In the genomic region with DNA sequence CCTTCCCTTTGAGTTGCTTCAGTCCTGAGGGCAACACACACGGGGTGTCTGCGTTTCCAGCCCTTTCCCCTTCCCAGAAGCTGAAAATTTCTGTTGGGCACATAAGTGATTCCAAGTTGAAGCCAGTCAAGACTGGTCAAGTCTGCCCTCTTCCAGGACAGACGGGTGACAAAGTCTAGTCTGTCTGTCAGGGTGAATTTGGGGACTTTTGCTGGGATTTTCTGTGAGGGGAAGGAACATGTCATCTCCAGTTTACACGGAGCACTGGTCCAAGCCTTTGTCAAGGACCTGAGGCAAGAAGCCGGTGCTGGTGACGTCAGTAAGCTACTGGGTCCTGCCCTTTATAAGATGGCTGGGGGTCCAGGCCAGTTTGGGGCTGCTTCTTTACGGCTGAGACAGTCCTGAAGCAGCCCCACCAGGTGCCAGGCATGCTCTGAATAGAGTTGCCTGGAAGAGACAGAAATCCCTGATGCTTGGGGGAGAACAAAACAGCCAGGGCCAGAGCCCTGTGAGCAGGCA, we compare ENCODE assay signal across 17 mouse cellular contexts. TPM values are rescaled to one million over a fixed set of nuclear protein-coding genes. Genes with fewer than 3 reads are reported as not detected.
DNase-seq lines count a peak whose midpoint lies in the region; ATAC-seq lines count a peak whose summit lies in the region.
"Had no signal": no experiment of that assay in that cellular context is flagged by ENCODE, and none has a peak within 500 bp of the region (broad histone marks: within the 10 kb centered on the region; RNA-seq: fewer than 3 reads in every experiment).

No protein-coding gene starts in this region.

- no peak overlapping the region for H3K4me3 ChIP-seq in heart, embryonic 12.5 days
- no peak overlapping the region for H3K4me3 ChIP-seq in midbrain, embryonic 16.5 days (ENCODE audit: low read depth, low read length)
- H3K4me3 ChIP-seq: embryonic facial prominence, embryonic 12.5 days; forebrain, embryonic 13.5 days; lung, embryonic 15.5 days had no signal

- H3K27ac ChIP-seq in heart, embryonic 12.5 days (ENCODE audit: poor library complexity, severe bottlenecking): peak overlapping the region; percentile 55
- no peak overlapping the region for H3K27ac ChIP-seq in midbrain, embryonic 16.5 days (ENCODE audit: low read length)
- H3K27ac ChIP-seq: embryonic facial prominence, embryonic 12.5 days; forebrain, embryonic 13.5 days; lung, embryonic 15.5 days had no signal

- H3K9ac ChIP-seq in heart, embryonic 12.5 days: no peak overlapping the region; the same call in 1 of the 2 replicates
- H3K9ac ChIP-seq in midbrain, embryonic 16.5 days (ENCODE audit: low read depth, low read length): no peak overlapping the region
- H3K9ac ChIP-seq: embryonic facial prominence, embryonic 12.5 days; forebrain, embryonic 13.5 days; lung, embryonic 15.5 days had no signal

- 74% methylated on average over 7 of the region's 7 CpGs for WGBS in heart, embryonic 12.5 days
- 76% methylated on average over 7 of the region's 7 CpGs for WGBS in midbrain, embryonic 16.5 days

- peak overlapping the region; percentile 7; the same call in 1 of the 2 replicates for H3K4me2 ChIP-seq in heart, embryonic 12.5 days
- no peak overlapping the region for H3K4me2 ChIP-seq in midbrain, embryonic 16.5 days (ENCODE audit: low read length)
- H3K4me2 ChIP-seq: embryonic facial prominence, embryonic 12.5 days; forebrain, embryonic 13.5 days; lung, embryonic 15.5 days had no signal

- H3K36me3 ChIP-seq in heart, embryonic 12.5 days: no peaks in the 10 kb centered on the region
- no peaks in the 10 kb centered on the region for H3K36me3 ChIP-seq in midbrain, embryonic 16.5 days (ENCODE audit: control insufficient read depth, insufficient read depth, low read length)
- H3K36me3 ChIP-seq: embryonic facial prominence, embryonic 12.5 days; lung, embryonic 15.5 days had no signal

- H3K4me1 ChIP-seq in heart, embryonic 12.5 days (replicated peaks): peaks cover 8% of the 10 kb centered on the region; the same call in 1 of the 2 replicates
- H3K4me1 ChIP-seq in midbrain, embryonic 16.5 days (ENCODE audit: control insufficient read depth, insufficient read depth, low read length): no peaks in the 10 kb centered on the region
- H3K4me1 ChIP-seq: embryonic facial prominence, embryonic 12.5 days; forebrain, embryonic 13.5 days; lung, embryonic 15.5 days had no signal

- DNase-seq in heart, adult 8-10 months (ENCODE audit: low spot score): no peak
- DNase-seq in spleen, postnatal 10 days (ENCODE audit: low spot score in 2 of 2): peak; percentile 40 to 55
- no peak for DNase-seq in spleen, postnatal 14 days (ENCODE audit: low spot score in 2 of 2)
- peak; percentile 44 for DNase-seq in liver
- DNase-seq in layer of hippocampus, postnatal 36 days: no peak
- DNase-seq: cerebellum, adult 11-12 months; heart, postnatal 36 days; kidney, adult 8-10 months; kidney, postnatal 4 days; left cerebral cortex, postnatal 4 days; right cerebral cortex, adult 18-20 months had no signal

- H3K9me3 ChIP-seq in heart, embryonic 12.5 days (replicated peaks): no peaks in the 10 kb centered on the region
- H3K9me3 ChIP-seq in midbrain, embryonic 16.5 days (replicated peaks; ENCODE audit: control insufficient read depth, low read length, poor library complexity, severe bottlenecking): no peaks in the 10 kb centered on the region
- H3K9me3 ChIP-seq: embryonic facial prominence, embryonic 12.5 days; forebrain, embryonic 13.5 days; lung, embryonic 15.5 days had no signal

- H3K27me3 ChIP-seq in heart, embryonic 12.5 days (replicated peaks): no peaks in the 10 kb centered on the region
- H3K27me3 ChIP-seq in midbrain, embryonic 16.5 days (ENCODE audit: control insufficient read depth, insufficient read depth, low read depth, low read length): no peaks in the 10 kb centered on the region
- H3K27me3 ChIP-seq: embryonic facial prominence, embryonic 12.5 days; forebrain, embryonic 13.5 days; lung, embryonic 15.5 days; Patski had no signal

- no peak; the same call in 1 of the 2 replicates for ATAC-seq in heart, embryonic 12.5 days (ENCODE audit: insufficient number of reproducible peaks, low FRiP score)
- ATAC-seq in midbrain, embryonic 16.5 days: no peak
- ATAC-seq: forebrain, embryonic 13.5 days; Patski had no signal

RNA-seq across cellular contexts. Expression of a gene that starts 28.5 kb away (rescaled TPM):
- 45.8 and 47.5 TPM in 2 replicates for polyA plus RNA-seq in heart, embryonic 12.5 days (2016; fragmentation: Nextera tagmentation; extraction: Ambion mirVana)
- total RNA-seq in heart, adult 8-10 months (2022): 10 to 100 TPM in 2 of 4 experiments, 1 to 10 TPM in 2; 7.6 to 13.2 (median 10.0) TPM
- total RNA-seq in layer of hippocampus, postnatal 36 days (2021): 100 to 1,000 TPM; 115 to 119 TPM
- 64.5 and 67.6 TPM in 2 replicates for polyA plus RNA-seq in midbrain, embryonic 16.5 days (2015; fragmentation: Nextera tagmentation; extraction: Ambion mirVana)

Comparison
In these comparisons a context has a peak if more than half of its experiments do, and no peak if none do; other contexts are left out.
1. DNase-seq: peak in spleen, postnatal 10 days (2 of 2) and liver (single experiment); none in heart, adult 8-10 months (single experiment), spleen, postnatal 14 days (0 of 2) and layer of hippocampus, postnatal 36 days (0 of 2).
2. RNA of a gene that starts 28.5 kb away (total RNA-seq): 115 to 119 TPM in layer of hippocampus, postnatal 36 days; 7.6 to 13.2 TPM in heart, adult 8-10 months; every median in the first group is over 4 times any median in the second.